Mouse (Mus musculus) layer of hippocampus, adult 18-20 months (tissue): ENCODE measurements at regions not wholly inside any gene's neighbourhood (a gene's known extent, or its start where the extent isn't known, plus 50 kb on each side); places are given as distances from the start of the nearest gene placed in this dataset.

Experiments used
- DNase-seq, 2 experiments: peaks; one replicate each; pipeline ENCODE4 v3.0.0; 2022; ENCODE audit warnings: low spot score in 2 of 2

- DNase-seq = no peak
Measured at GRCm38 (mm10) chr3:121864734-121865445, 49.8 kb upstream of the Abcd3 start.
